Mouse (Mus musculus) adrenal gland, adult 8-10 months (tissue): ENCODE data around the gene Wrnip1. TPM values are rescaled to one million over a fixed set of nuclear protein-coding genes. Genes with fewer than 3 reads are reported as not detected.

ENCODE experiments used
- DNase-seq: peaks from one replicate; pipeline ENCODE4 v3.0.0; 2022
- total RNA-seq, 4 experiments: library from RNA; stranded (reverse); gene quantifications; 2 replicates each; pipeline ENCODE4 v1.2.4; 2022

The Wrnip1 gene
- 10 to 100 TPM; 33.1 to 50.4 (median 42.2) TPM for total RNA-seq

DNA sequence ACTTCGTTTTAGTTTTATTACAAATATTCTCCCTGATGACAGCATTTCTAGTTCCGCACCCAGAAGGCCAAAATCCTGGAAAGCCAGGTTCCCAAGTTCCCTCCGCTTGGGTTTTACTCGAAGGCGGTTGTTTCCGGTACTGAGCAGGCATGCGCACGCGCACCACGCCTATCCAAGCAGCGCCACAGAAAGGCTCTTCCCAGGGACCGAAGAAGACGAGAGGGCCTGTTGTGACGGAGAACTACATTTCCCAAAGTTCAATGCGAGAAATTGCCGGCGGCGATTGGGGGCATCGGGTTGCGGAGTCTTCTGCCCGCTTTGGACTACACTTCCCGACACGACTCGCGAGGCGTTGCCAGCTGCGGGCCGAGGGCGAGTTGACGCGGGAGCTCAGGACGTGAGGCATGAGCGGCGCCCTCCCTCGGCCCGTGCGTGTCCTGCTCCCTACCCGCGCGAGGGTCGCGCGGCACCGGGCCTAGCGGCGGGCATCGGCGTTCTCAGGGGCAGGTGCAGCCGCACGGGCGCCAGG, at the start of gene Wrnip1:
TSS of gene Wrnip1 (plus strand) at position 346 of the 529 bp plus-strand sequence.
- peak; percentile 98 for DNase-seq

DNA sequence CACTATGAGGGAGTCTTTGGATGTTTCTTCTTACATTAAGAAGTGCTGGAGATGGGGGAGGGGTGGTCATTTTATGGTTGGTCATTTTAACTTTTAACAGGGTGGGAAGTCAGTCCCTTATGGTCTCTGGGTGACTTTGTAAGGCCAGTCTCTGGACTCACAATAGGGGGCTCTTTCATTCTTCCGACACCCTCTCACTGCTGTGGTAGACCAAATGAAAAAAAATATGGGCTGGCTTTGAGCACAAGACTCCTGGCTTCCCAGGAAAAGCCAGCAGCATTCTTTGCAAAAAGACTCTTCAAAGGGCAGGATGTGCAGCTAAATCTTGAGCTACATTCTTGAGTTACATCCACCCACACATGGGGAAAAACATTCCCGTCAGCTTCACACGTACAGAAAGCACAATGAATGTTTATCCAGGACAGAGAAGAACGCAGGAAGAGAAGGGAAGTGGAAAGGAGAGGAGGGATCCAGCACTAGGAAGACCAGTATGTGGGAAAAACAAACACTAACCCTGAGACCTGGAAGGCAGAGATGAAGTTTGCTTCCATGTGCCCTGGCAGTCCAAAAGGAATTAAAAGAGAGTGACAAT, 49.7 kb upstream of the Wrnip1 start:
- no peak for DNase-seq

DNA sequence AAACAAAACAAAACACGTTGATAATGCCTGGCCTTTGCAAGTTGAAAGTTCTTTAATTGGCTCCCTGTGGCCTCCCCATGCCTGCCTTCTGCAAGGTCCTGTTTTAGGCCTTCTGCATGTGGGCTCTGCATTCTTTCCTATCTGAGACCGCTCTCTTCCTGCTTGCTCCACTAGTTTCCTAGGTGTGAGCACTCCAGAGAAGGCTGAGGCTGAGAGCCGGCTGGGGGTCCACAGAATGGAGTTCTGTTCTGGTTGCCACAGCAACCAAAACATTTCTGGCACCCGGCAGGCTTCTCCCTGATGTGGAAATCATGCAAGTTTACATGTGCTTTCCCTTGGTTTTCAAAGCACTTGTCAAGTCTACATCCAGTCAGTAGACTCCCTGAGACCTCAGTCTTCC, 42.8 kb upstream of the Wrnip1 start:
- no peak for DNase-seq

DNA sequence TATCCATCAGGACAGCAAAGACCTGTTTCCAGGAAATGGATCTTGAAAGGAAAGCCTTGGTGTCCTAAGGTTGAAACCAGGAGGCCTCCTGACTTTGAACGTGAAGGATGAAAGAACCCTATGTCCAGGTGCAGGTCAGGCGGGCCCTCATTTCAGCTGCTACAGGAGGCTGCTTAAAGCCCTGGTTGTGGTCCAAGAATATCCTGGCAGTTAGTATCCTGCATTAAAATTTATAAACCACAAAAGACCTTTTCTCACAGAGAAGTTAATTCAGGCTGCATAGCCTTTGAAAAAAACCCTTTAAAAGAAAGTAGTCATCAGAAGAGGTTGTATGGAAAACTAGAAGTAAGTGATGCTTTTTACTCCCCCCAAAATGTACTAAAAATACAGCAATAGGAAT, 41.0 kb upstream of the Wrnip1 start:
- DNase-seq: no peak

DNA sequence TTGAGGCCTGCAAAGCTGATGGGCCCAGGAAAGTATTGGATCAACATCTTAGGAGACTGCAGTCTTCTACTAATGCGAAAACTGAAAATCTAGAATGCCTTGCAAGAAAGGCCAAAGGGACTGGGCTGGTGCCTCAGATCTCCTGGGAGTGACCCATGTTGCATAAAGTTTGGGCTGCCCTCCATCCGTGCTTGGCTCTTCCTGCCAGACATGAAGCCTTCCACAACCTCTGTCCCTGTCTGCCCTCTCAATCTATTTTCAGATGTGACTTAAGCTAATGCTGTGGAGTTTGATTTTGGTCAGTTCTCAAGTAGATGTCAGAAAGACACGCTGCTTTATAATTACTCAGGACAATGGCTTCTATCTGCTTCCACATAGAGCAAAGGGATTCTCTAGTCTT, 38.7 kb upstream of the Wrnip1 start:
- peak; percentile 13 for DNase-seq

DNA sequence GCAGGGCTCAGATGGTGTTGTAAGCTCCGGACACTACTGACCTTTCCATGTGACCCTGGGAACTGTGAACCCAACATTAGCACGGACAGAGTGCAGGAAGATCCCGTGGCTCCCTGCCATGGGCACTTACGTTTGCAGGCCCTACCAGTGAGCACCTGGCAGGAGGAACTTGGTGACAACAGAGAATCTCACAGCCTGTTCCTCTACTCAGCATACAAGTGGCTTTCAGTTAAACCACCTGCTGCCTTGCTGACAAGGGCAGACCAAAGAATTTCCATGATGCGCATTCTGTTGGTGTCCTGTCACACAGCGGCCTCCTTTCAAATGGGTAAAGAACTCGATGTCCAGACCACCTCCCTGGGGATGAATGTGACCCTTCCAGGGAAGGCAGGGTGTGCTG, 37.4 kb upstream of the Wrnip1 start:
- no peak for DNase-seq

DNA sequence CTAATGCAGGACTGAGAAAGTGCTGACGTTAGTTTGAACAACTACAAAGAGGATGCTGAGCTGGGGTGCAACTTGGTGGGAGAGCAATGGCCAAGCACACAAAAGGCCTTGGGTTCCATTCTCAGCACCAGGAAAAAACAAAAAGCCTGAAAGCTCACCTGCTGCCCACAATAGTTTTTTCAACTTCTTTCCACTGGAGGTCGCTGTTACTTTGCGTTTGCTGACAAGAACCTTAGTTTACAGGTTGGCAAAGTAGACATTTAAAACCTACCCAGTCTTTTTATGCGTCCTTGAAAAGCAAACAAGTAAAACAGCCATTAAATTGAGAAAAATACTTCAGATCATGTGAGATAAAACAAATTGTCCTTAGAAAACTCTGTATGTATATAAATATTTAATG, 33.7 kb upstream of the Wrnip1 start:
- DNase-seq: peak; percentile 6

DNA sequence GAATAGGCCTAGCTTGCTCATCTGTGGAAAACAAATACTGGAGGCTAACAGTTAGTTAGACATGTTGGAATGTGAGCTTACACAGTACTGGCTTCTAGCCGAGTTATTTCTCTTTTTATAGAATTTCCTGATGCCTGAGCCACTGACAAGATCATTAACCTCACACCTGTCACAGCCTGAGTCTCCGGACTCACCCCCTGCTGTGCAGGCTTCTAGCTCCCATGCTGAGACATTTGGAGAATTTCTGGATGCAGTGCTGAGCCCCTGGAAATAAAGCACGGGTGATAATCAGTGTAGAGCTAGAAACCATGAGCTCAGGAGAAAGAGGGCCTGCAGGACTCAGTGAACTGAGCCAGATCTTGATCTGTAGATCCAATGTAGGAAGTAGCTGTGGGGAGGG, 31.9 kb upstream of the Wrnip1 start:
- DNase-seq: no peak

DNA sequence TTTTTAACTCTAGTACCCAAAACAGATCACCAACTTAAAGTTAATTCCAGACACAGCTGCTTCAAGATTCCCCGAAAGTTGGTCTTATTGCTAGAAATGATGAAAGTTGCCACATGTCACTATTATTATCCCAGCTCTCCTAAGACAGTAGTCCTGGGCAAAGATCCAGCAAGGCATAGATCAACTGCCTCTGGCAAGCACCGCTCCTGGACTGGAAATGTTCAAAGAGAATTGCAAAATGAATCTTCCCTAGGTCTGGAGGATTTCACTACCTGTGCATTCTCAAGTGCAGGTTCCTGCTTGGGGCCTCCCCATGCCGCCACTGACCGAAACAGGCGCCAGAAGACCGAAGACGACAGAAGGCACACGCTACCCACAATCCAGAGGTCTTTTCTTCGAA, 25.9 kb upstream of the Wrnip1 start:
- peak; percentile 39 for DNase-seq

DNA sequence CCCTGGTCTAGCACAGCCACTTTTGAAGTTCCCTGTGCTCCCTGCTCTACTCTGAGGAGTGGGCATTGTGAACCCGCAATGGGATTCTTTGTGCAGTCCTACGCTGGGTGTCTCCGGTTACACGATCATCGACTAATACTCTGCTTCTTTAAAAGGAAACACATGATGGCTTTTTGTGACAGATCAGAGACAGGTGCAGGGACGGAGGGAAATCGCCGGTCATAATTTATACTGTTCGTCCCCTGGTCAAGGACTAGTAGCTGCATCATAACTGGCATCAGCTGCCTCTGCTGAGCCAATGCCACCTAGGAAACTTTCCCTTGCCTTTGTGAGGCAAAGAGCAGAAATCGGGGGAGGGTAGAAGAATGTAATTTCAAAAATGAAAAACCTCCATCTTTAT, 25.5 kb upstream of the Wrnip1 start:
- peak; percentile 24 for DNase-seq

DNA sequence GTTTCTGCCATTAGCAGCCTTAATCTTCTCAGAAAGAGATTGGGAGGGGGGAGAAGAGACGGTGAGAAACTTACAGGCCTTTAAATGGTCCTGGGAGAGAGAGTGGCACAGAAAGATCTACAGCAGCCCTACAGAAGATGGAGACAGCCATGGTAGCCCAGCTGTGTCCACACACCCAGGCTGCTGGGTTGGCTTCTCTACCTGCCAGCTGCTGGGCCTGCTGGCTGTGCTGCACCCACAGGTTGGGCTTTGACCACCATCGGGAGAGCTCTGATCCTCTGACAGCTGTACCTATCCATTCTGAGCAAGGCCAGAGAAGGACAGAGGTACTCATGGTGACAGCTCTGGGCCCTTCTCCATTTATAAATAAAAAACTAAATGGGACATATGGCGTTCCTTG, 23.0 kb upstream of the Wrnip1 start:
- no peak for DNase-seq

DNA sequence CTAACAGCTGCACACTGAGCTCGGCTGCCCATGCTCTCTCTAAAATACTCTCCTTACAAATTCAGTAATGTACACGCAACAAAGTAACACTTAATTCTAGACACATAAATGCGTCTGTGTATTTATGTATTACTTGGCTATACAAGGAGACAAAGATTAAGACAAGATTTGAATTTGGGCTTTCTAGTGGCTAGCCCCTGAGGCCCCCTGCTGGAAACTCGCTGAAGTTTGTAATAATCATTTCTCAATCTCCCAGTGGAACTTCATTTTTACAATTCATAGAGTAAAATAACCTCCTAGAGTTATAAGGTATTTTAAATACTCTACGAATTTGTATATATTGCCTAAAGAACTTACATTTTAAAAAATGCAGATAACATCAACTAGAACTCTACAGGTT, 18.8 kb upstream of the Wrnip1 start:
- DNase-seq: no peak

DNA sequence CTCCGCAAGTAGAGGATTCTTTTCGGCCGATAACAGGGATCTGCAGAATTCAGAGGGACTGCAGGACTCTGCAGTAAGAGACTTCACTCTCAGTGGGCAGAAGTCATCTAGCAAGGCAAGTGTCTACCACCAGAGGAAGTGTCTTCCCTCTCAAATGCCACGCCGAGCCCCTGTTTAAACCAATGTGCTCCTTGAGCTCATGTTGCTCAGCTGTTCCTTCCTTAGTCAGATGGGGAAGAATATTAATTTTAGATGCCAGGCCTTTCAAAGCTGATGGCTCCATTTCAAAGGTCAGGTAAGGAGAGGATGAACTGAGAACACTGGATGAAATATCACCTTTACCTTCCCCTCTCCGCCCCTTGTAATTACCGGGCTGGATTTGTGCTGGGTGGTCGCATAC, 18.0 kb upstream of the Wrnip1 start, which contains the start of gene Mylk4:
TSS of gene Mylk4 (minus strand) at position 139 of the 400 bp plus-strand sequence.
- DNase-seq: no peak

DNA sequence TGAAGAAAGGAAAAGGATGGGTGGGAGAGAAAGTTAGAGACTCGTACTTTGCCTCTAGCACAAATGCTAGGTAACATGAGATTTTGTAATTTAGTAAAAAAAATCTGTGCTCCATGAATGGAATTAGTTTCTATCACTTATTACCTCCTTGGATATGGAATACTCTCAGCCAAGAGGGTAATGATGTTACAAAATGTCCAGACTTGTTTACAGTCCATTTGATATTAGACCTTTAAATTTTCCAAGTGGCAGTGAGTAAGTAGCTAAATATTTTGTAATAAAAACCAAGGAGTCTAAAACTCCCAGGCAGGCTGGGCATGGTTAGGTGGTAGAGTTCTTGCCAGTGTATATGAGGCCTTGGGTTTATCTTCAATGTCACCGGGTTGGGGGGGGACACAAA, 14.3 kb upstream of the Wrnip1 start:
- no peak for DNase-seq

DNA sequence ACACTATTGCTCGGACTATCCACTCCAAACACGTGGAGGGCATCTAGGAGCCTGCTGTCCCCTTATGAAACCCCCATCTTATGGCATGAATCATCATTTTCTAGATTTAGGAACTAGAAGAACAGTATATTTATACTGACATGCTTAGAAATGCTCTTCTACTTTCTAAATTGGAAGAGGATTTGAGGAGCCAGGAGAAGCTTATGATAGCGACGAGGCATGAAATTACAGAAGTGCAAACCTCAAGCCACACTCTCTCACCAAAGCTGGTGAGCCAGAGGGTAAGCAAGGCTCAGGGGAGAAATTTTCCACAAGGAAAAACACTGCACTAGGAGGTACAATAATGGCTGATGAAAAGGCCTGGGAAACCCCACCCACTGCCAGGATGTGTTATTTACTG, 12.1 kb upstream of the Wrnip1 start:
- no peak for DNase-seq

DNA sequence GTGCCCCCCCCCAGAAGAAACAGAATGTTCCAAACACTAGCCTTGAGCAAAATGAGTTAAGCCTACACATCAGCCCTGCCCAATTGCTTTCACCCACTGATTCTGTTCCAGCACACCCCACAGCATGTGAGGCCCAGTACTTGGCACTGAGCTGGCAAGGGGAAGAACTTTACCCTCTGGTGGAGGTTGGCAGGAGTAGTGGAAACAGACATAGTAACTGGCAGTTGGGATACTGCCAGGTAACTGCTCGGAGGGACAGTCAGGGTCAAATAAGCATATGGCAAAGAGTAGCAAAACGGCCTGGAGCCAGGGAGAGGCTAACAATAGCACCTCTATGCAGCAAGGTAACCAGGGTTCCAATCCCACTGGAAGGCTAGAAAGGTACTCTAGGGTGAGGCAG, 7.2 kb upstream of the Wrnip1 start:
- no peak for DNase-seq

DNA sequence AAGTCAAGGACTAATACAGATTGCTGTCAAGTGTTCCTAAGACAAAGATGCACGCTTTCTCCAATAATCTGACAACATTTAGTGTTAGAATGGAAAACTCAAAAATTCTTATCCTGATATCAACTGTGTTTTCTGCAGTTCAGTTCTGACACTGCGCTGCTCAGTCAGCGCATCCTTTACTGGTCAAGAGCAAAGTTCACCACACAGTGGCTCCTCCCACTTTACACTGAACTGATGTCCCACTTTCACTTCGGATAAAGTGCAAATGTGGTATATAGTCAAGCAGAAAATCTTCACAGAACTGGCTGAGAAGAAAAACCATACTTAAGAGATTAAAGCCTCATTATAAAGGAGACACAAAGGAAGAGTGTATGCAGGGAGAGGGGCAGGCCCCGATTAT, 6.7 kb upstream of the Wrnip1 start:
- no peak for DNase-seq

DNA sequence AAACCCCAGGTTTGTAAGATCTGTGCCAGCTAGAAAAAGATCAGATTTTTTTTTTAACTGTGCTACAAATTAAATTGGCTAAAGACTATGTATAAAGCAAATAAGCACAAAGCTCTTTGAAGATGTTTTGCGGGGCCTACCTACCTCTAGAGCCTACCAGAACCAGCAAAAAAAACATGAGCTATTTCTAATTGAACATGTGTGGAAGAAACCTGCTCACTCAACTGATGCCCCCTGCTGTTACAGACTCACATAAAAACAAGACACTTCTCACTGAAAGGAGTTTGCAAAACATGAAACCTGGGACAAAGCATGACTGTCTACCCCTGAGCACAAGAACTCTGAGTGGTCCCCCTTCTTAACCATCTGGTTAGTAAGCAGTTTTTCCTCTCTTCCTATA, 4.8 kb upstream of the Wrnip1 start:
- no peak for DNase-seq

DNA sequence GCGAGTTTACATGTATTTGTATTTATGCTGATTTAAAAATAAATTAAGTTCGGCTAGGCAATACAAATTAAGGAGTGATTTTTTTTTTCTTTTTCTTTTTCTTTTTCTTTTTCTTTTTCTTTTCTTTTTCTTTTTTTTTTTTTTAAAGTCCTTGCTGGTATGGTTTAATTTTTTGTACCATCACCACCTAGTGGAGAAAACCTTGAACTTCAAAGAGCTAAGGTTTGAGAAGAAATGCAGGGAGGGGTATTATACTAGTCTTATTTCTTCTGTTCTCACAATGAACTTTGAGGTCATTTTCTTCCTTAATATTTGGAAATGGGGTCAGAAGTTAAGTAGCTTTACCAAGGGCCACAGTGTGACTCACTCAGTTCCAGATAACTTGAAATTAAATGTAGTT, 2.7 kb upstream of the Wrnip1 start:
- no peak for DNase-seq

DNA sequence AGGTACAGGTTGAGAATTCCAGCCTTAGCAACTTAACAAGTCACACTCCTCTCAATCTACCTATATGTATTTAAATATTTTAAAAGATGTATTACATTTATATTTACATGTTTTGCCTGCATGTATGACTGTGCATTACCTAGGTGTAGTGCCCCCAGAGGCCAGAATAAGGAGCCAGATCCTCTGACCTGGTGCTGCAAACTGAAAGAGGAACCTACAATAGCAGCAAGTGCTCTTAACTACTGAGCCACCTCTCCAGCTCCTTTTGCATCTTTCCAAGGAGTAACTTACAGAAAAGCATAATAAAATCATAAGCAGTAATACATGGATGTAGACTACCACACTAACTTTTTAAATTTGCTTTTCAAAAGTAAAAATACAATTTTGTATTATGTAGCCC, 979 bp upstream of the Wrnip1 start:
- DNase-seq: no peak

DNA sequence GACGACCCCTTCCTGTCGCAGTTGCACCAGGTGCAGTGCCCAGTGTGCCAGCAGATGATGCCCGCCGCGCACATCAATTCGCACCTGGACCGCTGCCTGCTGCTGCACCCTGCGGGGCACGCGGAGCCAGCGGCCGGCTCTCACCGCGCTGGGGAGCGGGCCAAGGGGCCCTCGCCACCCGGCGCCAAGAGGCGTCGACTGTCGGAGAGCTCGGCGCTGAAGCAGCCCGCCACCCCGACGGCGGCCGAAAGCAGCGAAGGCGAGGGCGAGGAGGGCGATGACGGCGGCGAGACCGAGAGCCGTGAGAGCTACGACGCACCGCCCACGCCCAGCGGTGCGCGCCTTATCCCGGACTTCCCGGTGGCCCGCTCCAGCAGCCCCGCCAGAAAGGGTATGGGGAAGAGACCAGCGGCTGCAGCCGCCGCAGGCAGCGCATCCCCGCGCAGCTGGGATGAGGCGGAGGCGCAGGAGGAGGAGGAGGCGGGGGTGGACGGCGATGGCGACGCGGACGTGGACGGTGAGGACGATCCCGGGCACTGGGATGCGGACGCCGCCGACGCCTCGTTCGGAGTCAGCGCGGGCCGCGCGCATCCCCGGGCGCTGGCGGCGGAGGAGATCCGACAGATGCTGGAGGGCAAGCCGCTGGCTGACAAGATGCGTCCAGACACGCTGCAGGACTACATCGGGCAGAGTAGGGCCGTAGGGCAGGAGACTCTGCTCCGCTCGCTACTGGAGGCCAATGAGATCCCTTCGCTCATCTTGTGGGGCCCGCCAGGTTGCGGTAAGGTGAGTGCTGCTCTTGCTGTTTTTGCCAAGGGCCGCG, 632 bp downstream of the Wrnip1 start, which contains the start of gene D930007J09Rik:
TSS of gene D930007J09Rik (minus strand) at position 591 of the 823 bp plus-strand sequence.
- DNase-seq: peak; percentile 25

DNA sequence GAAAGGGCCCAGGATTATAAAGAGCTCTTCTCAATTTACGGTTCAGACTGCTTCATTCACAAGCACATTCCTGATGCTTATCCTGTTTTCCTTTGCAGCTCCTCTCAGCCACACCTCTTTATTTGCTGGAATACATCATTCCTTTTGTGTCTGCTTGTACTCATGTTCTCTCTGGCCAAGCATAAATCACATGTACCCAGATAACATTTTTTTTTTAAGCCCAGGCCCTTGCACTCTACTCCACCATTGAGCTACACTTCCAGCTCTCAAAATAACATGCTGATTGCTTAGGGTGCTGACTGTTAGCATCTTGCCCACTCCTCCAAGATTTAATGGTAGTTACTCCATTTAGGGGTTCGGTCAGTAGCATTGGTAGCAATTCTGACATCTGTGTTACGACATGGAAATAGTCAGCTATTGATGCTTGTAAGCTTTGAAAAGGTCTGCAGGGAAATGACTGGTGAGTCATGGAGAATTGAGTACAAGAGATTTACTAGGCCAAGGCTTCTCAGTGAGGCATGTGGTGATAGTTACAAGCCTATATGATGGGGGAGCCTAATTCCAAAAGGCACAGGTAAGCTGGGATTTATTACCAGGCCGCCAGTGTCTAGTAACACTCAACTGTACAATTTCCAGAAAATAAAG, 2.0 kb downstream of the Wrnip1 start:
- DNase-seq: no peak

DNA sequence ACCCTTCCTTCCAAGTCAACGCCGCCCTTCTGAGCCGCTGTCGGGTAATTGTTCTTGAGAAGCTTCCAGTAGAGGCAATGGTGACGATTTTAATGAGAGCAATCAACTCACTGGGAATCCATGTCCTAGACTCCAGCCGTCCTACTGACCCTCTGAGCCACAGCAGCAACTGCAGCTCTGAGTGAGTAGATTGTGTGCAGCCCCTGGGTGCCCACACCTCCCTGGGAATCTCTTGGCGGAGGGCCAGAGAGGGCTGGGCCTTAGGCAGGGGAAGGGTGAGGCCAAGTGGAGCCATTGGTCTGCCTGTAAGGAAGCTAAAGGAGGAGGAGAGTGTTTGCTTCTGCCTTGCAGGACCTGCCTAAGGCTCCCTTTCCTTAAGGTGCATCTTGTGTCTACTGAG, 5.0 kb downstream of the Wrnip1 start:
- DNase-seq: no peak
